Mouse (Mus musculus): ENCODE measurements at regions not wholly inside any gene's neighbourhood (a gene's known extent, or its start where the extent isn't known, plus 50 kb on each side); places are given as distances from the start of the nearest gene placed in this dataset.

- DNase-seq: no peak
Observed at GRCm38 (mm10) chr11:35065959-35066414, 55.0 kb upstream of the Slit3 start.

GRCm38 (mm10) chr11:35057791-35058190 lies 63.2 kb upstream of the Slit3 start:
- DNase-seq: no peak

- no peak for DNase-seq
Observed at GRCm38 (mm10) chr11:35055496-35056125, 65.4 kb upstream of the Slit3 start.

GRCm38 (mm10) chr11:35053613-35053950 lies 67.4 kb upstream of the Slit3 start:
- DNase-seq: no peak

- no peak for DNase-seq
Observed at GRCm38 (mm10) chr11:35052856-35053612, 68.0 kb upstream of the Slit3 start.

GRCm38 (mm10) chr11:35049663-35050215 lies 71.3 kb upstream of the Slit3 start:
- no peak for DNase-seq

GRCm38 (mm10) chr11:35044659-35045058 lies 76.4 kb upstream of the Slit3 start:
- DNase-seq: no peak

- DNase-seq: no peak
Observed at GRCm38 (mm10) chr11:35024448-35024847, 96.6 kb upstream of the Slit3 start.

GRCm38 (mm10) chr11:35023813-35024212 lies 97.2 kb upstream of the Slit3 start:
- no peak for DNase-seq

GRCm38 (mm10) chr11:35021990-35022625 lies 98.9 kb upstream of the Slit3 start:
- DNase-seq: peak; percentile 63

- DNase-seq: no peak
Observed at GRCm38 (mm10) chr11:35016998-35017397, 104.0 kb upstream of the Slit3 start.

GRCm38 (mm10) chr11:35011521-35012476 lies 109.2 kb upstream of the Slit3 start:
- DNase-seq: peak; percentile 19

GRCm38 (mm10) chr11:35006773-35007567 lies 114.1 kb upstream of the Slit3 start:
- DNase-seq: no peak

GRCm38 (mm10) chr11:35005143-35005542 lies 115.9 kb upstream of the Slit3 start:
- DNase-seq: no peak

GRCm38 (mm10) chr11:35004431-35004830 lies 116.6 kb upstream of the Slit3 start:
- no peak for DNase-seq

GRCm38 (mm10) chr11:35003956-35004355 lies 117.1 kb upstream of the Slit3 start:
- no peak for DNase-seq

- no peak for DNase-seq
Observed at GRCm38 (mm10) chr11:34997906-34998305, 123.1 kb upstream of the Slit3 start.

- DNase-seq: no peak
Observed at GRCm38 (mm10) chr11:34995515-34995914, 125.5 kb upstream of the Slit3 start.

GRCm38 (mm10) chr11:34982775-34983457 lies 138.1 kb upstream of the Slit3 start:
- no peak for DNase-seq

GRCm38 (mm10) chr11:34980210-34980609 lies 140.8 kb upstream of the Slit3 start:
- DNase-seq: no peak

- no peak for DNase-seq
Observed at GRCm38 (mm10) chr11:34977861-34978260, 143.2 kb upstream of the Slit3 start.

Measured in right cerebral cortex, postnatal 4 days (tissue).